Mouse (Mus musculus) telencephalon, adult 2 months (tissue): ENCODE results near the gene Rfx3.

Source experiments
- DNase-seq: peaks from one replicate; pipeline ENCODE4 v3.0.0-alpha.2; 2011; ENCODE audit warnings: low read depth, low spot score

Rfx3 gene

GRCm38 (mm10) chr19:28010471-28011395 is at the start of gene Rfx3:
Gene Rfx3, minus strand, starts transcription at chr19:28011166.
- DNase-seq, result peak; percentile 87

- DNase-seq, result no peak
These were observed 41.1 kb upstream of the Rfx3 start for GRCm38 (mm10) chr19:28052058-28052457.

- DNase-seq, result no peak
These were observed 40.6 kb upstream of the Rfx3 start for GRCm38 (mm10) chr19:28051571-28051970.

- no peak for DNase-seq
These were observed 38.3 kb upstream of the Rfx3 start for GRCm38 (mm10) chr19:28049280-28049679.

- no peak for DNase-seq
These were observed 35.8 kb upstream of the Rfx3 start for GRCm38 (mm10) chr19:28046806-28047205.

GRCm38 (mm10) chr19:28044950-28045349 is 34.0 kb upstream of the Rfx3 start:
- DNase-seq, result no peak

GRCm38 (mm10) chr19:28011718-28012499 is 943 bp upstream of the Rfx3 start:
- DNase-seq, result no peak

GRCm38 (mm10) chr19:28011396-28011717 is 391 bp upstream of the Rfx3 start:
- peak; percentile 95 for DNase-seq

- no peak for DNase-seq
These were observed 1.2 kb downstream of the Rfx3 start for GRCm38 (mm10) chr19:28009587-28010281.

GRCm38 (mm10) chr19:28004190-28004589 is 6.8 kb downstream of the Rfx3 start:
- DNase-seq, result no peak

GRCm38 (mm10) chr19:28003474-28003873 is 7.5 kb downstream of the Rfx3 start:
- peak; percentile 70 for DNase-seq

GRCm38 (mm10) chr19:28002708-28003107 is 8.3 kb downstream of the Rfx3 start:
- DNase-seq, result no peak

GRCm38 (mm10) chr19:27992800-27993199 is 18.2 kb downstream of the Rfx3 start:
- no peak for DNase-seq

- no peak for DNase-seq
These were observed 22.2 kb downstream of the Rfx3 start for GRCm38 (mm10) chr19:27988746-27989145.

GRCm38 (mm10) chr19:27967590-27967989 is 43.4 kb downstream of the Rfx3 start:
- DNase-seq, result no peak

- DNase-seq, result no peak
These were observed 49.7 kb downstream of the Rfx3 start for GRCm38 (mm10) chr19:27961271-27961670.

- DNase-seq, result no peak
These were observed 75.5 kb downstream of the Rfx3 start for GRCm38 (mm10) chr19:27935453-27935852.

- no peak for DNase-seq
These were observed 79.8 kb downstream of the Rfx3 start for GRCm38 (mm10) chr19:27931136-27931535.

GRCm38 (mm10) chr19:27926378-27926777 is 84.6 kb downstream of the Rfx3 start:
- no peak for DNase-seq

- DNase-seq, result no peak
These were observed 91.9 kb downstream of the Rfx3 start for GRCm38 (mm10) chr19:27919040-27919439.

GRCm38 (mm10) chr19:27916446-27916845 is 94.5 kb downstream of the Rfx3 start:
- peak; percentile 58 for DNase-seq

- no peak for DNase-seq
These were observed 104.0 kb downstream of the Rfx3 start for GRCm38 (mm10) chr19:27906976-27907375.
